Mouse (Mus musculus): Measurements from ENCODE around the gene Auts2. TPM values are rescaled to one million over a fixed set of nuclear protein-coding genes. Genes with fewer than 3 reads are reported as not detected.

Gene Auts2
- total RNA-seq, 2 experiments from 2014 or later = 117 to 146 TPM

DNA sequence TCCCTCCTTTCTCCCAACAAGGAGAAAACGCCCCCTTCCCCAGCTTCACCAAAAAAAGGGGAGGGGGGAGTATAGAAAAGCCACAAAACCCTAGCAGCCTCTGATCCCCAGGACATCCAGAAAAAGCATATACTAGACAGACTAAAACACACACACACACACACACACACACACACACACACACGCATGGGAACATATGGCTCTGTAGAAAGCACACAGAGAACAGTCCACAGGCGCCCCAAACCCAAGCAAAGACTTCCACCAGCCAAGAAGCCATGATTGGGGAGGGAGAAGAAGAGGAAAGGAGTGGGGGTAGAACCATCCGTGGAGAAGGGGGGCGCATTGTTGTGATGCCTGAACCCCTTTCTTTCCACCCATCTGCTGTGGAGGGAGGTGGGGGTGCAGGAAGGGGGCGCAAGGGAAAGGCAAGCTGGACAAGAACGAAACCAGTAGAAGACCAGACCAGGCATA, 2.3 kb downstream of the Auts2 start:
- DNase-seq (ENCODE audit: extremely low spot score in 1 of 2, low spot score in 2 of 2) = peak; percentile 13 to 36
- peak overlapping the region; percentile 91 for H3K4me3 ChIP-seq
- peak overlapping the region; percentile 88 for H3K27ac ChIP-seq
- intact Hi-C loops (cut with DNase I) = loop anchor here (2.0 to 10.0 kb wide), 7 partner anchors 139 to 1254 kb away; no protein-coding TSS in a partner anchor
- no peak for TF ChIP-seq CTCF (IDR thresholded peaks at IDR 0.05)

DNA sequence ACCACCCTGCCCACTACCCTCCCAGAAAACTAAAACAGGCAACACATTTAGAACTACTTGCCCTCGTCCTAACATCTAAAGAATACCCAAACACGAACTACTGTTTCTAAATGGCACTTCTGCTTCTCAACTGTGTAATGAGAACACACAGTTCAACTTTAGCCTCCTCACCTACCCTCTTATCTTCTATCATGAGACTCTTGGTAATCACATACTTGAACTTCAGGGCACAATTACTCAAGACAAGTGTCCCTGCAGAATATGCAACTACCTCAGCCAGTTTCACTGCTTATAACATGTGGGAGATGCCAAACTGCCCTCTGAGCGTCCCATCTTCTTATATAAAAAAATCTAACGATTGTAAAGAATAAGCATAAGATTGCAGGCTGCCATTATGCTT, 5.7 kb downstream of the Auts2 start:
- no peak overlapping the region for H3K27ac ChIP-seq
- no peak for DNase-seq (ENCODE audit: extremely low spot score in 1 of 2, low spot score in 2 of 2)
- intact Hi-C loops (cut with DNase I) = no loop called here
- H3K4me3 ChIP-seq = no peak overlapping the region
- TF ChIP-seq CTCF (IDR thresholded peaks at IDR 0.05) = no peak

DNA sequence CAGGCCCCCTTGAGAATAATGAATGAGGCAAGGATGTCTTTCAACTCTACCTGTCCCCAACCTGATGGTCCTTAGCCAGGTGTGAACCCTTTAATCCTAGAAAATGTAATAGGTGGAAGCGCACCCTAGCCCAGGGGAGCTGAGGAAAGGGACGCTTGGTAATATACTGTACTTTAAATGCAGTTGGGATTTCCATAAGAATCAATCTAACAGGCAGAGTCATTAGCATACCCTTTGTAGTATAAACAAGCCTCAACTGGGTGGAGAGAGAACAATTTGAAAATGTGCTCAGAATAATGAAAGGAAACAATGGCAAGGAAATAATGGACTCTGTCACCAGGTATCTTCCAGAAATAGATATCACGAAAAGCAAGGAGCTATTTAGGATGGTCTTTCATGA, 16.7 kb downstream of the Auts2 start:
- intact Hi-C loops (cut with DNase I) = no loop called here
- no peak overlapping the region for H3K4me3 ChIP-seq
- no peak overlapping the region for H3K27ac ChIP-seq
- no peak for TF ChIP-seq CTCF (IDR thresholded peaks at IDR 0.05)
- DNase-seq (ENCODE audit: extremely low spot score in 1 of 2, low spot score in 2 of 2) = no peak

DNA sequence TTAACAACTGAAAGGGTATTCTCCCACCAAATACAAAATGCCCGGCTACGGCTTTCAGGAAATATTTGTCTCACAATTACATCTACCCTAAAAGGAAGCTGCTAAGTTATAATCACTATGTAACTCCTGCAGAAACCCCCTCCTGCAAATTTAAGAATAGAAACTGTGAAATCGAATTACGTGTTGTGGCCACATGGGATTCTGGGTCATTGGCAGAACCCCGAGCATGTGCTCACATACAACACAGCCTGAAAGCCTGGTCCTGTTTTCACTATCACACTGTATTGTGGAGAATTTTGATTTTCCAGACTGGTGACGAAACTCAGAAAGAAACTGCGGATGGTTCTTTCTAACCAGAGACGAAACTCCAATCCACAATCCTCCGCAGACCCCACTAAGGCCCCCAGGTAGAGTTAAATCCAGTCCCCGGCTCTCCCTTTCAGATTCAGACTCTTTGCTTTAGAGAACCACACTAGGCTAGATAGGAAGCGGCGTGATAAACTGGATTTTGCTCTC, 21.7 kb downstream of the Auts2 start:
- no peak overlapping the region for H3K4me3 ChIP-seq
- no peak for TF ChIP-seq CTCF (IDR thresholded peaks at IDR 0.05)
- no peak for DNase-seq (ENCODE audit: extremely low spot score in 1 of 2, low spot score in 2 of 2)
- intact Hi-C loops (cut with DNase I) = no loop called here
- no peak overlapping the region for H3K27ac ChIP-seq

DNA sequence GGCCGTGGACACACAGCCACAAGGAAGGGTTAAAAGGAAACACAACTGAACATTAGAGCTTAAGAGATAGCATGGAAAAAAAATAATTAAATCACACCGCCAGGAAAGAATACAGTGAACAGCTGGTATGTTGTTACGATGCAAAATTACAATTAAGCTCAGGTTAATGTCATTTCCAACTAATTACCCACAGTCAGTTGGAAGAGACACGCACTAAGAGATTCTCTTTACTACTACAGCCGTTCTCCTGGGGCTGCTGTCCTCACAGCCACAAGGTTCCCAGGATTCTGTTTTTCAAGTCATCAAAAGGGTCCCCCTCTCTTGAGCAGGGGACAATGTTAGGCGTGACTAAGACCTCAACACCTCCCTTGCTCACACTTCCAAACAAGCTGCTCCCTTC, 25.3 kb downstream of the Auts2 start:
- Histone ChIP-seq H3K27ac (no peak overlapping the region), H3K4me3 (no peak overlapping the region)
- no peak for TF ChIP-seq CTCF (IDR thresholded peaks at IDR 0.05)
- intact Hi-C loops (cut with DNase I) = no loop called here
- no peak for DNase-seq (ENCODE audit: extremely low spot score in 1 of 2, low spot score in 2 of 2)

DNA sequence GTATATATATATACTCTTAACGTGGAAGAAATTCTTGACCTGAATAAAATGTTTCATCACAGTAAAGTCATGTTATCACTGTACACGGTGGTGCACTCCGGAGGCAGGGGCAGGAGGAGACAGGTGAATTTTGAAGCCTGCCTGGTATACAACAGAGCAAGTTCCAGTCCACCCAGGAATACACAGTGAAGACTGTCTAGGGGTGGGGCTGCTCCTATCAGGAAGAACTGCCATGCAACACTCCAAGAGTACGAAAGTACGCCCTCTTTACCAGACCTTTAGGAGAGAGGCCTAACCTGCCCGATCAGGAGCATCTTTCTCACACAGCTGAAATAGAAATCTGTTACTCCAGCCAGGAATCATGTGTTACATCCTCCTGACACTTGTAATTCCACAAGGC, 28.6 kb downstream of the Auts2 start:
- H3K4me3 ChIP-seq = no peak overlapping the region
- TF ChIP-seq CTCF (IDR thresholded peaks at IDR 0.05) = no peak
- H3K27ac ChIP-seq = no peak overlapping the region
- intact Hi-C loops (cut with DNase I) = no loop called here
- DNase-seq (ENCODE audit: extremely low spot score in 1 of 2, low spot score in 2 of 2) = no peak

DNA sequence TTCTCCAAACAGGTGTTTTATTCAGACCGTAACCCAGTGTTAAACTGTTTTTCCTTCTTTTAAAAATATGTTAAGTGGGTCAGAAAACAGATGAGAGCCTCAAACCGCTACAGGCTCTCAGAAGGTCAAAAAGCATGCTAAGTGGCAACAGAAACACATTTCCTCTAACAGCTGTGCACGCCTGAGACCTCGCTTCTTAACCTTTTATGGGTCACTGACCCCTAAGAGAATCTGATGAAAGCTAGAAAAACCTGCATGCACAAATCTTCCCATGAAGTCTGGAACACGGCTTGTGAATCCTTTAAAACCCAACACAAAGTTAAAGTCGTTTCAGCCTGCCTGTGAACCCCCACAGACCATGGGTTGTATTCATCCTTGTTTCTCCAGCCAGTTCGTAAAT, 29.9 kb downstream of the Auts2 start:
- TF ChIP-seq CTCF (IDR thresholded peaks at IDR 0.05) = no peak
- H3K27ac ChIP-seq = no peak overlapping the region
- intact Hi-C loops (cut with DNase I) = no loop called here
- no peak for DNase-seq (ENCODE audit: extremely low spot score in 1 of 2, low spot score in 2 of 2)
- H3K4me3 ChIP-seq = no peak overlapping the region

DNA sequence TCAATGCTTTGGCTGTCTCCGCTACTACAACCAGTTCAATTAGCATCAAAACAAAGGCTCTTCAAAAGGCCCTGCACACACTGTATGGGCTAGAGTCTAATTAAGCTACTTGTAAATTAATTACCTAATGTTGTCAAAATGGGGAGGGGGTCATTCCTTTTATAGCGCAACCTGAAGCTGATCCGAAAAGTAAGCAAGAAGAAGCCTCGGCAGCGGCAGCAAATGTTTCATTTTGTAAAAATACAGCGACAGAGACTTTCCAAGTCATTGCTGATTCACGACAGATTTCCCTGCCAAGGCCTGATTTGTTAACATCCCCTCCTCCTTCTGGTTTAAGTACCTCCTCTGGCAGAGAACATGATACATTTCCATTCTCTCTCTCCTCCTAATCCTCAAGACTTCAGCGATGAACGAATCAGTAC, 33.7 kb downstream of the Auts2 start:
- TF ChIP-seq CTCF (IDR thresholded peaks at IDR 0.05) = no peak
- Histone ChIP-seq H3K4me3 (peak overlapping the region; percentile 39), H3K27ac (no peak overlapping the region)
- DNase-seq (ENCODE audit: extremely low spot score in 1 of 2, low spot score in 2 of 2) = peak; percentile 14 to 28
- intact Hi-C loops (cut with DNase I) = no loop called here

DNA sequence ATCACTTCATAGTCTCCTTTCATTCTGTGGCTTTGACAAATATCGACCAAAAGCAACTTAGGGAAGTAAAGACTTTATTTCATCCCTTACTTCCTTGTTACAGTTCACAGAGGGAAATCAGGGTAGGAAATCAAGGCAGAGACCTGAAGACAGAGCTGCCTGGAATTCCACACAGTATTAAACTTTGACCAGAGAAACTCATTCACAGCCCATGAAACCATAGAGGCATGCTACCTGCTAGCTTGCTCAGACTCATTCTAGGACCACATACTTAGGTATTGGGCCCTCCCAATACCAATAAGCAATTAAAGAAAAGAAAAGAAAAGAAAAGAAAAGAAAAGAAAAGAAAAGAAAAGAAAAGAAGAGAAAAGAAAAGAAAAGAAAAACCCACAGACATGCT, 38.3 kb downstream of the Auts2 start:
- no peak for DNase-seq (ENCODE audit: extremely low spot score in 1 of 2, low spot score in 2 of 2)
- intact Hi-C loops (cut with DNase I) = no loop called here
- Histone ChIP-seq H3K4me3 (no peak overlapping the region), H3K27ac (no peak overlapping the region)
- no peak for TF ChIP-seq CTCF (IDR thresholded peaks at IDR 0.05)

DNA sequence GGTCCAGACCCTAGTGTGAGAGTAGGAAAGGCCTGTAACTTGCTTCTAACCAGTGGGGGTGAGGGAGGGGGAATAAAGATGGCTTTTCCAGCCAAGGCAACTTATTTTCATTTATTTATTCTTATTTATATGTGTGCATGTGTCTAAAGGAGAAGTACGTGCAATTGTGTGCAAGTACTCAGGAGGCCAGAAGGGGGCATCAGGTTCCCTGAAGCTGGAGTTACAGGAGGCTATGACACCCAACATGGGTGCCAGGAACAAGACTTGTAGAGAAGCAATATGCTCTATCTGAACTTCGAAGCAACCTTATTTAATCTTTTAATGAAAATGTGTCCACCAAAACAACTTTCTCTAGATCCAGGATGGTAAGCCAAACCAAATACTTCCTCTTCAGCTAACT, 39.7 kb downstream of the Auts2 start:
- peak; percentile 12; the same call in 1 of the 2 replicates for TF ChIP-seq CTCF (IDR thresholded peaks at IDR 0.05)
- Histone ChIP-seq H3K4me3 (no peak overlapping the region), H3K27ac (no peak overlapping the region)
- intact Hi-C loops (cut with DNase I) = no loop called here
- no peak for DNase-seq (ENCODE audit: extremely low spot score in 1 of 2, low spot score in 2 of 2)

DNA sequence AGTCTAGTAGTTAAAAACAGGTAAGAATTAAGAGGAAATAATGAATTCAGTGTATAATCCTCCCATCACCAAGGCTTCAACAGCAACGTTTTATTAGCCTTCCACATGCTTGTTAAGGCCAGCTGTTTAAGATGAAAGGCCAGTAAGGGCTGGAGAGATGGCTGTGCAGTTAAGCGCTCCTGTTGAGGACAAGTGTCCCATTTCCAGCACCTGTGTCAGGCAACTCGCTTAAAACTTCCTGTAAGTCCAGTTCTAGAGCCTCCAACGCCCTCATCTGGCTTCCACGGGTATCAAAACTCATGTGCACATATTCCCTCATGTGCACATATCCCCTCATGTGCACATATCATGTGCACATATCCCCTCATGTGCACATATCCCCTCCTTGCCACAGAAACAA, 41.1 kb downstream of the Auts2 start:
- no peak overlapping the region for H3K27ac ChIP-seq
- intact Hi-C loops (cut with DNase I) = no loop called here
- H3K4me3 ChIP-seq = no peak overlapping the region
- no peak for DNase-seq (ENCODE audit: extremely low spot score in 1 of 2, low spot score in 2 of 2)
- TF ChIP-seq CTCF (IDR thresholded peaks at IDR 0.05) = no peak

DNA sequence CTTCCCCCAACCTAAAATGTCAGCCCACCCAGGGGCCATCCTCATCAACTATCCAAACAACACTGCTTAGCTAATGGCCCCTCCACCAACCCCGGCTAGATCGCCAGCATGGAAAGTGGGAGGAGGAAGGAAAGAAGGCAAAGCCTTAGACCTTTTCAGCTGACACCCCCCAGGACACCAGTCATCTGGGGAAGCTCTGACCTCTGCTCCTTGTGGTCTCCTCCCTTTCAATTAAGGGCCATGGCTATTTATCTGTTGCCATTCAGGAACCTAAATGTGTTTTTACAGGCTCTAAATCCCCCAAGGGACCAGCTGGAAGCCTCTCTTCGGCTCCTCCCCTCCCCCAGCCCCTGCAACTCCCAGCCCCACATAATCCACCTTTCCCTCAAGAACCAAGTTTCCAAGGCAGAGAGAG, 42.3 kb downstream of the Auts2 start:
- TF ChIP-seq CTCF (IDR thresholded peaks at IDR 0.05) = no peak
- DNase-seq (ENCODE audit: extremely low spot score in 1 of 2, low spot score in 2 of 2) = no peak
- intact Hi-C loops (cut with DNase I) = no loop called here

DNA sequence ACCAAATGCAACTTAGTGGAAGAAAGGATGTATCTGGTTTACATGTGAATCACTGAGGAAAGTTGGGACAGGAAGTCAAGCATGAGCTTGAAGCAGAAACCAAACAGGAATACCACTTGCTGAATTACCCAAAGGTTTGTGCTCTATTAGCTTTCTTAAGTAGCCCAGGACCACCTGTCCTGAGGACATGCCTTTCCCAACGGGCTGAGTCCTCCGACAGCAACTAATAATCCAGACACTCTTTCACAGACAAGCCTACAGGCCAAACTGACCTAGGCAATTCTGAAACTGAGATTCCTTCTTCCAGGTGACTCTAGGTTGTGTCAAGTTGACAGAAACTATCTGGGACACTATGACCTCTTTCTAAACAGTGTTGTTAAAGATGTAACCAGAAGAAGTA, 44.2 kb downstream of the Auts2 start:
- TF ChIP-seq CTCF (IDR thresholded peaks at IDR 0.05) = no peak
- intact Hi-C loops (cut with DNase I) = no loop called here
- Histone ChIP-seq H3K27ac (no peak overlapping the region), H3K4me3 (no peak overlapping the region)
- DNase-seq (ENCODE audit: extremely low spot score in 1 of 2, low spot score in 2 of 2) = no peak

More for the DNA sequence above, 42.3 kb downstream of the Auts2 start:
- H3K4me3 ChIP-seq = no peak overlapping the region
- no peak overlapping the region for H3K27ac ChIP-seq

All from left cerebral cortex, adult 2 months (tissue).